Mouse (Mus musculus) MEL (cell line): Measurements from ENCODE around the gene Nop9.

Experiments used
- CHD1 ChIP-seq: IDR thresholded peaks from 2 replicates; pipeline ENCODE4 v1.6.1; 2012; ENCODE audit warnings: low read depth, mild to moderate bottlenecking, inconsistent platforms, low read length, improper control_type of control experiment
- CTCF ChIP-seq, 3 experiments: IDR thresholded peaks in 2 of 3; conservative IDR thresholded peaks in 1 of 3; 2 replicates each; pipeline ENCODE4 v1.5.1; 2011 to 2012; ENCODE audit warnings: low read length in 3 of 3, low read depth in 2 of 3, mild to moderate bottlenecking in 2 of 3, improper control_type of control experiment in 1 of 3, inconsistent platforms in 1 of 3, mixed read lengths in 1 of 3, moderate library complexity in 1 of 3; ENCODE audit not compliant: control insufficient read depth in 1 of 3, insufficient read depth in 1 of 3, poor library complexity in 1 of 3, severe bottlenecking in 1 of 3
- E2F4 ChIP-seq: IDR thresholded peaks from 2 replicates; pipeline ENCODE4 v1.6.1; 2011; ENCODE audit warnings: low read depth, low read length, improper control_type of control experiment, borderline replicate concordance
- EP300 ChIP-seq, 2 experiments: IDR thresholded peaks; 2 replicates each; pipeline ENCODE4 v1.6.1; 2011; ENCODE audit warnings: improper control_type of control experiment in 2 of 2, low read length in 2 of 2, low read depth in 1 of 2, mild to moderate bottlenecking in 1 of 2
- ETS1 ChIP-seq: IDR thresholded peaks from 2 replicates; pipeline ENCODE4 v1.6.1; 2012; ENCODE audit warnings: low read depth, mild to moderate bottlenecking, inconsistent platforms, low read length, improper control_type of control experiment, moderate library complexity
- HCFC1 ChIP-seq: IDR thresholded peaks from 2 replicates; pipeline ENCODE4 v1.6.1; 2012; ENCODE audit warnings: low read depth, mild to moderate bottlenecking, inconsistent platforms, low read length, improper control_type of control experiment, moderate library complexity
- MAX ChIP-seq: IDR thresholded peaks from 2 replicates; pipeline ENCODE4 v1.6.1; 2011; ENCODE audit warnings: low read length, improper control_type of control experiment
- MXI1 ChIP-seq: IDR thresholded peaks from 2 replicates; pipeline ENCODE4 v1.6.1; 2011; ENCODE audit warnings: mild to moderate bottlenecking, low read depth, low read length, improper control_type of control experiment
- MYB ChIP-seq: IDR thresholded peaks from 2 replicates; pipeline ENCODE4 v1.6.1; 2011; ENCODE audit warnings: mild to moderate bottlenecking, low read depth, low read length, improper control_type of control experiment
- POLR2A ChIP-seq, 2 experiments: IDR thresholded peaks; 2 replicates each; pipeline ENCODE4 v1.6.1; 2011 to 2012; ENCODE audit warnings: low read length in 2 of 2, mild to moderate bottlenecking in 2 of 2, control low read depth in 1 of 2, improper control_type of control experiment in 1 of 2, low read depth in 1 of 2, moderate library complexity in 1 of 2; ENCODE audit not compliant: control insufficient read depth in 1 of 2, insufficient read depth in 1 of 2, poor library complexity in 1 of 2
- POLR2AphosphoS5 ChIP-seq: IDR thresholded peaks from 2 replicates; pipeline ENCODE4 v1.6.1; 2012; ENCODE audit warnings: low read depth, borderline replicate concordance, mild to moderate bottlenecking, inconsistent platforms, low read length, moderate library complexity, mixed read lengths
- ZNF384 ChIP-seq: IDR thresholded peaks from 2 replicates; pipeline ENCODE4 v1.6.1; 2012; ENCODE audit warnings: low read depth, mild to moderate bottlenecking, inconsistent platforms, low read length, improper control_type of control experiment

GRCm38 (mm10) chr14:55723433-55723832 is 22.1 kb upstream of the Nop9 start:
- TF ChIP-seq POLR2A (IDR thresholded peaks at IDR 0.05; ENCODE audit: control insufficient read depth in 1 of 2, insufficient read depth in 1 of 2, low read depth in 1 of 2, low read length in 2 of 2, poor library complexity in 1 of 2) (no peak), EP300 (IDR thresholded peaks at IDR 0.05; ENCODE audit: low read depth in 1 of 2, low read length in 2 of 2) (peak; percentile 70 to 80), POLR2AphosphoS5 (no peak), ETS1 (peak; percentile 97), CTCF (IDR thresholded peaks at IDR 0.05 in 2 of 3, conservative IDR thresholded peaks at IDR 0.05 in 1 of 3; ENCODE audit: control insufficient read depth in 1 of 3, insufficient read depth in 1 of 3, low read depth in 2 of 3, low read length in 3 of 3, poor library complexity in 1 of 3, severe bottlenecking in 1 of 3) (no peak), E2F4 (no peak), MXI1 (peak; percentile 80; the same call in 1 of the 2 replicates), HCFC1 (0 out of 2 replicates have a peak, but pooled peaks have one; percentile 39), CHD1 (no peak), ZNF384 (no peak), MAX (peak; percentile 53; the same call in 1 of the 2 replicates), MYB (no peak)
